Mouse (Mus musculus): ENCODE results near the gene Pole3. TPM values are rescaled to one million over a fixed set of nuclear protein-coding genes. Genes with fewer than 3 reads are reported as not detected.

The Pole3 gene
- total and polyA plus RNA-seq, 3 experiments, result 36.3 to 73.9 (median 37.2) TPM

GRCm38 (mm10) chr4:62520892-62521400, 3.9 kb downstream of the Pole3 start:
- TF ChIP-seq TAL1 (conservative IDR thresholded peaks at IDR 0.05; ENCODE audit: low read depth, low read length), result no peak
- TF ChIP-seq GATA1 (IDR thresholded peaks at IDR 0.05; ENCODE audit: borderline replicate concordance, low read length), result no peak
- TF ChIP-seq POLR2AphosphoS5 (IDR thresholded peaks at IDR 0.05; ENCODE audit: insufficient replicate concordance, low read depth, low read length), result no peak
- no peak for TF ChIP-seq CTCF (IDR thresholded peaks at IDR 0.05; ENCODE audit: low read depth, low read length)
- no peak for TF ChIP-seq GATA2 (IDR thresholded peaks at IDR 0.05; ENCODE audit: borderline replicate concordance, low read depth, low read length)
- Histone ChIP-seq H3K27me3 (ENCODE audit: insufficient read depth, low read length) (no peaks in the 10 kb centered on the region), H3K4me3 (ENCODE audit: low read depth, low read length) (no peak overlapping the region), H3K36me3 (replicated peaks) (peaks cover 36% of the 10 kb centered on the region), H3K9me3 (replicated peaks) (no peaks in the 10 kb centered on the region), H3K4me1 (ENCODE audit: insufficient read depth, low read depth, low read length) (peaks cover 72% of the 10 kb centered on the region)
- DNase-seq (ENCODE audit: low spot score) (no peak), ATAC-seq (ENCODE audit: extremely low read depth, insufficient number of reproducible peaks, low FRiP score, poor library complexity, severe bottlenecking) (no peak)

GRCm38 (mm10) chr4:62519849-62520233, 5.0 kb downstream of the Pole3 start, which contains the start of gene Alad:
Gene Alad (minus strand): TSS chr4:62519918.
- peaks cover 47% of the 10 kb centered on the region for H3K36me3 ChIP-seq (replicated peaks)
- peak; percentile 90 for DNase-seq (ENCODE audit: low spot score)
- H3K4me1 ChIP-seq (ENCODE audit: insufficient read depth, low read depth, low read length), result peaks cover 83% of the 10 kb centered on the region

GRCm38 (mm10) chr4:62519122-62519848, 5.6 kb downstream of the Pole3 start:
- DNase-seq (ENCODE audit: low spot score) (peak; percentile 80), ATAC-seq (ENCODE audit: extremely low read depth, insufficient number of reproducible peaks, low FRiP score, poor library complexity, severe bottlenecking) (peak; percentile 12)
- TF ChIP-seq TAL1 (conservative IDR thresholded peaks at IDR 0.05; ENCODE audit: low read depth, low read length), result no peak
- no peak for TF ChIP-seq CTCF (IDR thresholded peaks at IDR 0.05; ENCODE audit: low read depth, low read length)
- no peak for TF ChIP-seq POLR2AphosphoS5 (IDR thresholded peaks at IDR 0.05; ENCODE audit: insufficient replicate concordance, low read depth, low read length)
- TF ChIP-seq GATA1 (IDR thresholded peaks at IDR 0.05; ENCODE audit: borderline replicate concordance, low read length), result no peak
- TF ChIP-seq GATA2 (IDR thresholded peaks at IDR 0.05; ENCODE audit: borderline replicate concordance, low read depth, low read length), result no peak
- Histone ChIP-seq H3K27me3 (ENCODE audit: insufficient read depth, low read length) (no peaks in the 10 kb centered on the region), H3K36me3 (replicated peaks) (peaks cover 44% of the 10 kb centered on the region), H3K4me1 (ENCODE audit: insufficient read depth, low read depth, low read length) (peaks cover 82% of the 10 kb centered on the region), H3K9me3 (replicated peaks) (no peaks in the 10 kb centered on the region), H3K4me3 (ENCODE audit: low read depth, low read length) (peak overlapping the region; percentile 77)

More at GRCm38 (mm10) chr4:62519849-62520233, 5.0 kb downstream of the Pole3 start, which contains the start of gene Alad:
- ATAC-seq (ENCODE audit: extremely low read depth, insufficient number of reproducible peaks, low FRiP score, poor library complexity, severe bottlenecking), result peak; percentile 10
- TF ChIP-seq GATA2 (IDR thresholded peaks at IDR 0.05; ENCODE audit: borderline replicate concordance, low read depth, low read length) (no peak), POLR2AphosphoS5 (IDR thresholded peaks at IDR 0.05; ENCODE audit: insufficient replicate concordance, low read depth, low read length) (no peak), CTCF (IDR thresholded peaks at IDR 0.05; ENCODE audit: low read depth, low read length) (no peak)
- Histone ChIP-seq H3K4me3 (ENCODE audit: low read depth, low read length) (peak within 1 kb of the TSS; percentile 77), H3K9me3 (replicated peaks) (no peaks in the 10 kb centered on the region), H3K27me3 (ENCODE audit: insufficient read depth, low read length) (no peaks in the 10 kb centered on the region)

- TF ChIP-seq POLR2AphosphoS5 (IDR thresholded peaks at IDR 0.05; ENCODE audit: insufficient replicate concordance, low read depth, low read length), result no peak
- TF ChIP-seq GATA1 (IDR thresholded peaks at IDR 0.05; ENCODE audit: borderline replicate concordance, low read length), result no peak
- TF ChIP-seq TAL1 (conservative IDR thresholded peaks at IDR 0.05; ENCODE audit: low read depth, low read length), result no peak
- TF ChIP-seq CTCF (IDR thresholded peaks at IDR 0.05; ENCODE audit: low read depth, low read length), result no peak
- TF ChIP-seq GATA2 (IDR thresholded peaks at IDR 0.05; ENCODE audit: borderline replicate concordance, low read depth, low read length), result no peak
- ATAC-seq (ENCODE audit: extremely low read depth, insufficient number of reproducible peaks, low FRiP score, poor library complexity, severe bottlenecking) (no peak), DNase-seq (ENCODE audit: low spot score) (peak; percentile 66)
- no peaks in the 10 kb centered on the region for H3K27me3 ChIP-seq (ENCODE audit: insufficient read depth, low read length)
- peaks cover 83% of the 10 kb centered on the region for H3K4me1 ChIP-seq (ENCODE audit: insufficient read depth, low read depth, low read length)
- H3K36me3 ChIP-seq (replicated peaks), result peaks cover 45% of the 10 kb centered on the region
- H3K9me3 ChIP-seq (replicated peaks), result no peaks in the 10 kb centered on the region
- H3K4me3 ChIP-seq (ENCODE audit: low read depth, low read length), result peak overlapping the region; percentile 77
These were observed 6.3 kb downstream of the Pole3 start for GRCm38 (mm10) chr4:62518416-62519121.

GRCm38 (mm10) chr4:62517538-62518415, 7.1 kb downstream of the Pole3 start:
- Histone ChIP-seq H3K4me1 (ENCODE audit: insufficient read depth, low read depth, low read length) (peaks cover 84% of the 10 kb centered on the region), H3K4me3 (ENCODE audit: low read depth, low read length) (peak overlapping the region; percentile 77), H3K27me3 (ENCODE audit: insufficient read depth, low read length) (no peaks in the 10 kb centered on the region), H3K9me3 (replicated peaks) (no peaks in the 10 kb centered on the region), H3K36me3 (replicated peaks) (peaks cover 45% of the 10 kb centered on the region)
- DNase-seq (ENCODE audit: low spot score) (no peak), ATAC-seq (ENCODE audit: extremely low read depth, insufficient number of reproducible peaks, low FRiP score, poor library complexity, severe bottlenecking) (no peak)
- TF ChIP-seq TAL1 (conservative IDR thresholded peaks at IDR 0.05; ENCODE audit: low read depth, low read length) (no peak), GATA1 (IDR thresholded peaks at IDR 0.05; ENCODE audit: borderline replicate concordance, low read length) (no peak), CTCF (IDR thresholded peaks at IDR 0.05; ENCODE audit: low read depth, low read length) (no peak), GATA2 (IDR thresholded peaks at IDR 0.05; ENCODE audit: borderline replicate concordance, low read depth, low read length) (no peak), POLR2AphosphoS5 (IDR thresholded peaks at IDR 0.05; ENCODE audit: insufficient replicate concordance, low read depth, low read length) (no peak)
